In genomic region chr2:116808554-116808953, GRCm38 (mm10) we compare ENCODE assay signal across 20 mouse cellular contexts.
"Had no signal": no experiment of that assay in that cellular context is flagged by ENCODE, and none has a peak within 500 bp of the region (broad histone marks: within the 10 kb centered on the region; RNA-seq: fewer than 3 reads in every experiment).

No protein-coding gene starts in this region.

- H3K9ac ChIP-seq: limb, embryonic 12.5 days; limb, embryonic 15.5 days; liver, embryonic 14.5 days; liver, postnatal 0 days; lung, embryonic 14.5 days; stomach, embryonic 15.5 days had no signal

- H3K9me3 ChIP-seq: limb, embryonic 12.5 days; limb, embryonic 15.5 days; stomach, embryonic 15.5 days had no signal

- H3K36me3 ChIP-seq: limb, embryonic 12.5 days; limb, embryonic 15.5 days; stomach, embryonic 15.5 days had no signal

- DNase-seq: kidney, adult 2 months; kidney, postnatal 25 days; layer of hippocampus, adult 9-11 months; left cerebral cortex, postnatal 4 days; liver, postnatal 0 days; lung, embryonic 14.5 days; right cerebral cortex, adult 18-20 months; right cerebral cortex, postnatal 25 days; spleen, adult 18-20 months; thymus, postnatal 25 days had no signal

- H3K4me3 ChIP-seq: layer of hippocampus, adult 2 months; limb, embryonic 12.5 days; limb, embryonic 15.5 days; stomach, embryonic 15.5 days had no signal

- H3K4me2 ChIP-seq: limb, embryonic 12.5 days; limb, embryonic 15.5 days; liver, embryonic 11.5 days; lung, embryonic 14.5 days; stomach, embryonic 15.5 days had no signal

- H3K27me3 ChIP-seq: limb, embryonic 12.5 days; limb, embryonic 15.5 days; stomach, embryonic 15.5 days had no signal

- H3K4me1 ChIP-seq: stomach, embryonic 15.5 days had no signal

- H3K27ac ChIP-seq: kidney, postnatal 0 days; layer of hippocampus, adult 2 months; limb, embryonic 12.5 days; limb, embryonic 15.5 days; liver, embryonic 14.5 days; macrophage; stomach, embryonic 15.5 days had no signal

- ATAC-seq: intestine, postnatal 0 days; liver, postnatal 0 days; lung, postnatal 0 days had no signal
